9 mouse cellular contexts compared by ENCODE assay signal in the genomic region with DNA sequence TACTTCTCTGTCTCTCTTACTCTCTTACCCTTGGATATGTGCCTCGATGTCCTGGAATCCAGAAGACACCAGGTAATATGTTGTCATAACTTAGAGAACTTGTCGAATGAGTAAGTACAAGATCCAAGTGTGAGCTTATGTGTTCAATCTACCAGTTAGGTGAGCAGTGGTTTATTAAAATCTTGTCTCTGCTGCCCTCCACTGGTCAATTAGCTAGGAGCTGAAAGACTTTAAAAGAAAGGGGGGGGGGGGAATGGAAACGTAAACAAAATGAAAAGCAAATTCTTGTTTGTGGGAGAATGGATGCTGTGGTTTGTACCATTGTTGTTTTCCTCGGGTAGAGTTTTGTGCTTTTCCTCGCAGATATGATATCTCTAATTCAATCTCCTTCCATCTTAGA. TPM values are rescaled to one million over a fixed set of nuclear protein-coding genes. Genes with fewer than 3 reads are reported as not detected.
DNase-seq lines count a peak whose midpoint lies in the region; ATAC-seq lines count a peak whose summit lies in the region.
"Had no signal": no experiment of that assay in that cellular context is flagged by ENCODE, and none has a peak within 500 bp of the region (broad histone marks: within the 10 kb centered on the region; RNA-seq: fewer than 3 reads in every experiment).

No protein-coding gene starts in this region.

- no peak for ATAC-seq in hindbrain, embryonic 11.5 days (ENCODE audit: low FRiP score)
- ATAC-seq in neural tube, embryonic 14.5 days (ENCODE audit: low read depth) = peak; percentile 58; the same call in 1 of the 2 replicates

- no peak overlapping the region for H3K9ac ChIP-seq in hindbrain, embryonic 11.5 days (ENCODE audit: low read depth, low read length)
- H3K9ac ChIP-seq in neural tube, embryonic 14.5 days (replicated peaks; ENCODE audit: low read depth, low read length) = no peak overlapping the region
- H3K9ac ChIP-seq: limb, embryonic 13.5 days had no signal

- no peak overlapping the region for H3K4me3 ChIP-seq in hindbrain, embryonic 11.5 days (ENCODE audit: low read depth, low read length)
- no peak overlapping the region for H3K4me3 ChIP-seq in hindbrain, embryonic 10.5 days
- no peak overlapping the region for H3K4me3 ChIP-seq in neural tube, embryonic 14.5 days (ENCODE audit: low read depth, low read length)
- H3K4me3 ChIP-seq: limb, embryonic 13.5 days had no signal

- H3K27ac ChIP-seq in hindbrain, embryonic 11.5 days (ENCODE audit: low read depth, low read length) = no peak overlapping the region
- no peak overlapping the region for H3K27ac ChIP-seq in hindbrain, embryonic 10.5 days
- no peak overlapping the region for H3K27ac ChIP-seq in neural tube, embryonic 14.5 days (ENCODE audit: low read depth, low read length)
- H3K27ac ChIP-seq: limb, embryonic 13.5 days had no signal

- H3K9me3 ChIP-seq in hindbrain, embryonic 11.5 days (ENCODE audit: control insufficient read depth, low read length) = no peaks in the 10 kb centered on the region
- H3K9me3 ChIP-seq in hindbrain, embryonic 10.5 days = no peaks in the 10 kb centered on the region
- no peaks in the 10 kb centered on the region for H3K9me3 ChIP-seq in neural tube, embryonic 14.5 days (ENCODE audit: control insufficient read depth, low read length)
- H3K9me3 ChIP-seq: limb, embryonic 13.5 days had no signal

- H3K27me3 ChIP-seq in hindbrain, embryonic 11.5 days (ENCODE audit: control insufficient read depth, insufficient read depth, low read length) = no peaks in the 10 kb centered on the region
- no peaks in the 10 kb centered on the region for H3K27me3 ChIP-seq in hindbrain, embryonic 10.5 days (ENCODE audit: insufficient read depth, poor library complexity, severe bottlenecking)
- H3K27me3 ChIP-seq in neural tube, embryonic 14.5 days (ENCODE audit: control insufficient read depth, insufficient read depth, low read length) = no peaks in the 10 kb centered on the region
- H3K27me3 ChIP-seq: limb, embryonic 13.5 days had no signal

- DNase-seq in hindbrain, embryonic 11.5 days (ENCODE audit: low spot score) = peak; percentile 74
- DNase-seq in hindbrain, embryonic 10.5 days (ENCODE audit: low spot score) = no peak
- DNase-seq in thymus, postnatal 0 days (ENCODE audit: low spot score) = peak; percentile 54
- DNase-seq in thymus, adult 18-20 months = no peak
- peak; percentile 48 for DNase-seq in cerebellum, adult 8-10 months
- peak; percentile 56 for DNase-seq in induced T-regulatory cell, adult 2 months (ENCODE audit: low read depth)
- no peak for DNase-seq in B cell, adult 2 months

- H3K4me1 ChIP-seq in hindbrain, embryonic 11.5 days (replicated peaks; ENCODE audit: control insufficient read depth, insufficient read depth, low read length) = no peaks in the 10 kb centered on the region
- H3K4me1 ChIP-seq in hindbrain, embryonic 10.5 days (replicated peaks) = no peaks in the 10 kb centered on the region
- H3K4me1 ChIP-seq in neural tube, embryonic 14.5 days (ENCODE audit: control insufficient read depth, insufficient read depth, low read length) = no peaks in the 10 kb centered on the region
- H3K4me1 ChIP-seq: limb, embryonic 13.5 days had no signal

- no peak overlapping the region for H3K4me2 ChIP-seq in hindbrain, embryonic 11.5 days (replicated peaks; ENCODE audit: low read depth, low read length)
- H3K4me2 ChIP-seq in neural tube, embryonic 14.5 days (ENCODE audit: low read depth, low read length) = no peak overlapping the region
- H3K4me2 ChIP-seq: limb, embryonic 13.5 days had no signal

- WGBS in hindbrain, embryonic 11.5 days = 40% methylated on average over 5 of the region's 5 CpGs
- WGBS in hindbrain, embryonic 10.5 days = 43% methylated on average over 5 of the region's 5 CpGs
- 46% methylated on average over 5 of the region's 5 CpGs for WGBS in neural tube, embryonic 14.5 days

- no peaks in the 10 kb centered on the region for H3K36me3 ChIP-seq in hindbrain, embryonic 11.5 days (ENCODE audit: control insufficient read depth, insufficient read depth, low read length)
- H3K36me3 ChIP-seq in hindbrain, embryonic 10.5 days = no peaks in the 10 kb centered on the region
- H3K36me3 ChIP-seq in neural tube, embryonic 14.5 days (ENCODE audit: control insufficient read depth, insufficient read depth, low read length) = no peaks in the 10 kb centered on the region
- H3K36me3 ChIP-seq: limb, embryonic 13.5 days had no signal

RNA-seq across cellular contexts. Expression of a gene that starts 32.4 kb away (rescaled TPM):
- 0.42 and 0.48 TPM in 2 replicates for polyA plus RNA-seq in hindbrain, embryonic 11.5 days (2014; fragmentation: Nextera tagmentation; extraction: Ambion mirVana)
- 0.09 and 0.17 TPM in 2 replicates for polyA plus RNA-seq in hindbrain, embryonic 10.5 days (2016; fragmentation: Nextera tagmentation; extraction: Ambion mirVana)
- 0.18 and 0.42 TPM in 2 replicates for polyA plus RNA-seq in thymus, postnatal 0 days (2015; fragmentation: Nextera tagmentation; extraction: Ambion mirVana)
- 0.08 and 0.15 TPM in 2 replicates for polyA plus RNA-seq in neural tube, embryonic 14.5 days (2014; fragmentation: Nextera tagmentation; extraction: Ambion mirVana)

RNA-seq across cellular contexts. Expression of a gene that starts 46.8 kb away (rescaled TPM):
- polyA plus RNA-seq in hindbrain, embryonic 11.5 days (2014; fragmentation: Nextera tagmentation; extraction: Ambion mirVana) = 2.2 and 4.4 TPM in 2 replicates
- polyA plus RNA-seq in hindbrain, embryonic 10.5 days (2016; fragmentation: Nextera tagmentation; extraction: Ambion mirVana) = 2.7 and 3.4 TPM in 2 replicates
- 0.17 and 0.18 TPM in 2 replicates for polyA plus RNA-seq in thymus, postnatal 0 days (2015; fragmentation: Nextera tagmentation; extraction: Ambion mirVana)
- polyA plus RNA-seq in neural tube, embryonic 14.5 days (2014; fragmentation: Nextera tagmentation; extraction: Ambion mirVana) = 0.51 and 0.95 TPM in 2 replicates

Comparison
In these comparisons a context has a peak if more than half of its experiments do, and no peak if none do; other contexts are left out.
1. DNase-seq: peak in hindbrain, embryonic 11.5 days (single experiment), thymus, postnatal 0 days (single experiment), cerebellum, adult 8-10 months (single experiment) and induced T-regulatory cell, adult 2 months (single experiment); none in hindbrain, embryonic 10.5 days (single experiment), thymus, adult 18-20 months (0 of 2) and B cell, adult 2 months (0 of 2).